Mouse (Mus musculus): ENCODE measurements around the gene Sipa1l3. TPM values are rescaled to one million over a fixed set of nuclear protein-coding genes. Genes with fewer than 3 reads are reported as not detected.

Gene Sipa1l3
- polyA plus RNA-seq (2017; shearing (Covaris generic)), result 1 to 10 TPM; 5.7 to 7.4 TPM

GRCm38 (mm10) chr7:29518421-29519210 is at the start of gene Sipa1l3:
Gene Sipa1l3, minus strand, starts transcription at chr7:29518641.

DNA sequence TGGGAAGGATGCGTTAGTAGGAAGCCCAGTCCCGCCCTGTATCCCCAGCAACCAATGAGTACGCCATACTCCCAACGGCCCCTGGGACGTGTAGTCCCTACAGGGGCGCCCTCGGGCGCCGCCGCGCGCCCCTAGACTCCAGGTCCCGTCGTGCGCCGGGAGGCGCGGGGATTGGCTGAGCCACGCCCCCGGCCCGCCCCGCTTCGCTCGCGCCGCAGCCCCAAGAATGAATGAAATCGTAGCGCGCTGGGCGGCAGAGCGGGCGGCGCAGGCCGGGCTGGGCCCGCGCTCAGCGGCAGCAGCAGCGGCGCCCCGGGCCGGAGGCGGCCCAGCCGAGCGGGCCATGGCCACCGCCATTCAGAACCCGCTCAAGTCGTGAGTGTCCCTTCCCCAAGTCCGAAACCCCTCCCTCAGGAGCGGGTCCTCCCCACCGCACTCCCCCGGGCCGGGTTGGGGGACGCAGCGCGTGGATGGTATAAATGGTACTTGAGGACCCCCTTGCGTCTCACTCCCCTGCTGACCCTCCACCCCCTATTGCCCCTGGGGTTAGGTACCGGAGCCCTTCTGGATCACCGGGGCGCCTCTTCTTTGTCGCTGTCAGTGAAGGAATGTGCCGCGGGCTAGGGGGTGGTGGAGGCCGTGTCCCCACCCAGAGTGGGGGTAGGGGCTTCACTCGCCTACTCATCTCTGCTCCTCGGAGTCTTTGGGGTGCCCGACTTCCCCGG is 214.5 kb downstream of the Sipa1l3 start, which contains the start of gene Dpf1:
TSS of gene Dpf1 (plus strand) at position 214 of the 725 bp plus-strand sequence.

GRCm38 (mm10) chr7:29288942-29289638 is 229.4 kb downstream of the Sipa1l3 start, which contains the start of gene Ppp1r14a:
Gene Ppp1r14a, plus strand, starts transcription at chr7:29289308.

GRCm38 (mm10) chr7:29281201-29282073 is 237.0 kb downstream of the Sipa1l3 start, which contains the start of gene Spint2:
Gene Spint2, minus strand, starts transcription at chr7:29281912.

Other genes with a start within 250 kb of the Sipa1l3 start
- gene Spint2, start 236.7 kb downstream of the Sipa1l3 start, polyA plus RNA-seq (2017; shearing (Covaris generic)), result 100 to 1,000 TPM; 184 to 192 TPM
- under 1 TPM in 1 of 2 experiments, not detected in 1; 0.57 TPM for gene Ppp1r14a, start 229.3 kb downstream of the Sipa1l3 start, polyA plus RNA-seq (2017; shearing (Covaris generic))
- not detected for gene Dpf1, start 214.7 kb downstream of the Sipa1l3 start, polyA plus RNA-seq (2017; shearing (Covaris generic))
- gene Catsperg2, start 208.4 kb upstream of the Sipa1l3 start, polyA plus RNA-seq (2017; shearing (Covaris generic)), result under 1 TPM in 1 of 2 experiments, not detected in 1; 0.82 TPM
- gene Zfp84, start 249.9 kb upstream of the Sipa1l3 start, polyA plus RNA-seq (2017; shearing (Covaris generic)), result 10 to 100 TPM; 14.7 to 18.3 TPM

All from activated CD4-positive, CD25-positive, alpha-beta regulatory T cell (primary cell).